Mouse (Mus musculus): ENCODE measurements around the gene Lhfpl2. TPM values are rescaled to one million over a fixed set of nuclear protein-coding genes. Genes with fewer than 3 reads are reported as not detected.

The Lhfpl2 gene
- total and polyA plus RNA-seq, 3 experiments: not detected

DNA sequence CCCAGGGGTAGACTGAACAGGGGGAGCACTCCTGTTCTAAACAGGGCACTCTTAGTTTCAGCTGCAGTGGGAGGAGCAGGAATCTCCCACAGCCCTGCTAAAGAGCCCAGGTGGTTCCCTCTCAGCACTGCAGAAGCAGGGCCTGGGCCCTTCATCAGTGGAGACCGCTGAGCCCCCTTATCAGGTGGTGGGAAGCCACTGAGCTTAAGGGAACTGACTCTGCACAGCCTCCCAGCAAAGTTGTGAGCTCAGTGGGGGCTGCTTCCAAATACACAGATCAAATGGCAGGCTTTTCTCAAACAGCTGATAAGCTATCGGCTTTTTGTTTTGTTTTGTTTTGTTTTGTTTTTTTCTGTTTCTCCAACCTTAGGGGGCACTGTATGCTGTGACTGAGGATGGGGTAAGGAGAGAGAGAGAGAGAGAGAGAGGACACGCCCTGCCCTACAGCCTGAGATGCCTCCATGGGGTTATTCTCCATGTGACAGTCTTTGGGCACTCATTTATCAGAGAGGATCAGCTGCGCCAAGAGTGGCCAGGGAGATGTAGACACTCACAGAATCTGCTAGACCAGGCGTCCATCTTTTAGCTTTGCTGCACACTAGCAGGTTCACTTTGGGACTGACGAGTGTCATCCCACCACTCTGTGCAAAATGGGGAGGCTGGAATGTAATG lies 117.9 kb downstream of the Lhfpl2 start:
- Histone ChIP-seq H3K36me3 (replicated peaks in 1 of 2; ENCODE audit: control insufficient read depth in 1 of 2, insufficient read depth in 1 of 2, low read length in 1 of 2) (no peaks in the 10 kb centered on the region), H3K79me2 (replicated peaks; ENCODE audit: control insufficient read depth, extremely low read depth, insufficient read depth, poor library complexity, severe bottlenecking) (no peaks in the 10 kb centered on the region), H3K9ac (ENCODE audit: insufficient read depth, low read depth) (no peak overlapping the region), H3K27ac (ENCODE audit: insufficient read depth, low read depth) (no peak overlapping the region), H3K4me1 (ENCODE audit: control insufficient read depth in 1 of 2, insufficient read depth in 2 of 2) (no peaks in the 10 kb centered on the region), H3K27me3 (replicated peaks) (no peaks in the 10 kb centered on the region), H3K4me3 (replicated peaks in 1 of 3; ENCODE audit: low read depth in 2 of 3, low read length in 2 of 3, poor library complexity in 1 of 3) (no peak overlapping the region), H3K9me3 (replicated peaks; ENCODE audit: low read length) (no peaks in the 10 kb centered on the region), H3K4me2 (ENCODE audit: insufficient read depth, low read depth, poor library complexity, severe bottlenecking) (no peak overlapping the region)
- dilution Hi-C loops (cut with MboI; ENCODE audit: extremely low pct_ligation_motif_present, extremely low pct_unique_long_range_greater_than_20kb, low sequenced_read_pairs): no loop called here
- DNase-seq (ENCODE audit: extremely low read depth): no peak
- no peak for TF ChIP-seq HCFC1 (IDR thresholded peaks at IDR 0.05; ENCODE audit: low read depth, low read length)
- no peak for TF ChIP-seq GABPA (IDR thresholded peaks at IDR 0.05; ENCODE audit: insufficient replicate concordance, low read depth, low read length)
- TF ChIP-seq MAX (IDR thresholded peaks at IDR 0.05; ENCODE audit: low read length): no peak
- no peak for TF ChIP-seq NELFE (IDR thresholded peaks at IDR 0.05; ENCODE audit: low read depth, low read length)
- no peak for TF ChIP-seq POLR2AphosphoS2 (IDR thresholded peaks at IDR 0.05; ENCODE audit: low read depth, low read length)
- TF ChIP-seq ZC3H11A (IDR thresholded peaks at IDR 0.05; ENCODE audit: low read depth, low read length): no peak
- TF ChIP-seq E2F4 (IDR thresholded peaks at IDR 0.05; ENCODE audit: insufficient replicate concordance, low read depth, low read length): no peak
- TF ChIP-seq EP300 (IDR thresholded peaks at IDR 0.05; ENCODE audit: low read length): no peak
- no peak for TF ChIP-seq ZKSCAN1 (IDR thresholded peaks at IDR 0.05; ENCODE audit: borderline replicate concordance, low read depth, low read length)
- TF ChIP-seq TCF12 (IDR thresholded peaks at IDR 0.05; ENCODE audit: low read depth, low read length): no peak
- no peak for TF ChIP-seq UBTF (IDR thresholded peaks at IDR 0.05; ENCODE audit: low read depth, low read length)
- no peak for TF ChIP-seq CHD2 (IDR thresholded peaks at IDR 0.05; ENCODE audit: low read length)
- no peak for TF ChIP-seq JUN (IDR thresholded peaks at IDR 0.05; ENCODE audit: insufficient read depth, low read depth, low read length)
- TF ChIP-seq JUND (conservative IDR thresholded peaks at IDR 0.05; ENCODE audit: low read depth, low read length): no peak
- no peak for TF ChIP-seq CTCF (conservative IDR thresholded peaks at IDR 0.05 in 1 of 2, IDR thresholded peaks at IDR 0.05 in 1 of 2; ENCODE audit: low read depth in 2 of 2, low read length in 2 of 2)
- no peak for TF ChIP-seq ZNF384 (IDR thresholded peaks at IDR 0.05; ENCODE audit: low read depth, low read length)
- no peak for TF ChIP-seq SIN3A (IDR thresholded peaks at IDR 0.05; ENCODE audit: low read length)
- in situ Hi-C loops (cut with MboI; ENCODE audit: low pct_ligation_motif_present, low pct_unique_long_range_greater_than_20kb, low sequenced_read_pairs): no loop called here

- TF ChIP-seq CTCF (conservative IDR thresholded peaks at IDR 0.05 in 1 of 2, IDR thresholded peaks at IDR 0.05 in 1 of 2; ENCODE audit: low read depth in 2 of 2, low read length in 2 of 2): peak; percentile 10 to 51; a peak in 2 of 4 replicates
- TF ChIP-seq ZKSCAN1 (IDR thresholded peaks at IDR 0.05; ENCODE audit: borderline replicate concordance, low read depth, low read length): no peak
- no peak for TF ChIP-seq GABPA (IDR thresholded peaks at IDR 0.05; ENCODE audit: insufficient replicate concordance, low read depth, low read length)
- TF ChIP-seq SMC3 (IDR thresholded peaks at IDR 0.05; ENCODE audit: low read depth, low read length): peak; percentile 48
- no peak for TF ChIP-seq NELFE (IDR thresholded peaks at IDR 0.05; ENCODE audit: low read depth, low read length)
- no peak for TF ChIP-seq ZMIZ1 (IDR thresholded peaks at IDR 0.05; ENCODE audit: low read depth, low read length)
- no peak for TF ChIP-seq MXI1 (IDR thresholded peaks at IDR 0.05; ENCODE audit: low read depth, low read length)
- no peak for TF ChIP-seq SIN3A (IDR thresholded peaks at IDR 0.05; ENCODE audit: low read length)
- peak; percentile 6 for TF ChIP-seq RAD21 (IDR thresholded peaks at IDR 0.05; ENCODE audit: low read depth, low read length)
- no peak for TF ChIP-seq KAT2A (IDR thresholded peaks at IDR 0.05; ENCODE audit: insufficient replicate concordance, low read length)
- no peak for TF ChIP-seq MEF2A (IDR thresholded peaks at IDR 0.05; ENCODE audit: borderline replicate concordance, low read depth, low read length)
- no peaks in the 10 kb centered on the region for H3K9me3 ChIP-seq (replicated peaks; ENCODE audit: low read length)
- in situ Hi-C loops (cut with MboI; ENCODE audit: low pct_ligation_motif_present, low pct_unique_long_range_greater_than_20kb, low sequenced_read_pairs): no loop called here
- no peaks in the 10 kb centered on the region for H3K36me3 ChIP-seq (replicated peaks in 1 of 2; ENCODE audit: control insufficient read depth in 1 of 2, insufficient read depth in 1 of 2, low read length in 1 of 2)
- no peak overlapping the region for H3K4me2 ChIP-seq (ENCODE audit: insufficient read depth, low read depth, poor library complexity, severe bottlenecking)
- no peak overlapping the region for H3K9ac ChIP-seq (ENCODE audit: insufficient read depth, low read depth)
- no peak overlapping the region for H3K4me3 ChIP-seq (replicated peaks in 1 of 3; ENCODE audit: low read depth in 2 of 3, low read length in 2 of 3, poor library complexity in 1 of 3)
- H3K79me2 ChIP-seq (replicated peaks; ENCODE audit: control insufficient read depth, extremely low read depth, insufficient read depth, poor library complexity, severe bottlenecking): no peaks in the 10 kb centered on the region
- dilution Hi-C loops (cut with MboI; ENCODE audit: extremely low pct_ligation_motif_present, extremely low pct_unique_long_range_greater_than_20kb, low sequenced_read_pairs): no loop called here
- DNase-seq (ENCODE audit: extremely low read depth): peak; percentile 24
- no peaks in the 10 kb centered on the region for H3K4me1 ChIP-seq (ENCODE audit: control insufficient read depth in 1 of 2, insufficient read depth in 2 of 2)
- no peaks in the 10 kb centered on the region for H3K27me3 ChIP-seq (replicated peaks)
- no peak overlapping the region for H3K27ac ChIP-seq (ENCODE audit: insufficient read depth, low read depth)
These were observed 119.6 kb downstream of the Lhfpl2 start for GRCm38 (mm10) chr13:94177148-94177547.
